ENCODE assay signal across 12 mouse cellular contexts in genomic region chr2:11218122-11218521, GRCm38 (mm10). TPM values are rescaled to one million over a fixed set of nuclear protein-coding genes. Genes with fewer than 3 reads are reported as not detected.
DNase-seq lines count a peak whose midpoint lies in the region; ATAC-seq and TF ChIP-seq lines count a peak whose summit lies in the region.
"Had no signal": no experiment of that assay in that cellular context is flagged by ENCODE, and none has a peak within 500 bp of the region (broad histone marks: within the 10 kb centered on the region; RNA-seq: fewer than 3 reads in every experiment).

No protein-coding gene starts in this region.

- no peak for ATAC-seq in kidney, postnatal 0 days (replicated peaks; ENCODE audit: low FRiP score, low read depth)
- ATAC-seq in kidney, embryonic 15.5 days (replicated peaks; ENCODE audit: low FRiP score), result no peak
- ATAC-seq in megakaryocyte progenitor cell, adult 5-6 weeks (replicated peaks; ENCODE audit: poor library complexity), result peak; percentile 79
- no peak for ATAC-seq in midbrain, postnatal 0 days (ENCODE audit: low FRiP score)
- ATAC-seq: forebrain, embryonic 15.5 days had no signal

- no peaks in the 10 kb centered on the region for H3K27me3 ChIP-seq in kidney, postnatal 0 days (ENCODE audit: insufficient read depth, low read length)
- no peaks in the 10 kb centered on the region for H3K27me3 ChIP-seq in kidney, embryonic 15.5 days
- no peaks in the 10 kb centered on the region for H3K27me3 ChIP-seq in MEL (ENCODE audit: control insufficient read depth in 1 of 2, insufficient read depth in 2 of 2, low read length in 2 of 2)
- no peaks in the 10 kb centered on the region for H3K27me3 ChIP-seq in midbrain, postnatal 0 days (ENCODE audit: insufficient read depth, low read length)
- H3K27me3 ChIP-seq: forebrain, embryonic 15.5 days; hindbrain, embryonic 15.5 days; limb, embryonic 15.5 days had no signal

- H3K27ac ChIP-seq in kidney, postnatal 0 days, result no peak overlapping the region
- no peak overlapping the region for H3K27ac ChIP-seq in kidney, embryonic 15.5 days
- H3K27ac ChIP-seq in MEL (ENCODE audit: control insufficient read depth, low read depth, low read length), result peak overlapping the region; percentile 36; the same call in 1 of the 2 replicates
- H3K27ac ChIP-seq in midbrain, postnatal 0 days (ENCODE audit: low read depth, low read length), result no peak overlapping the region
- H3K27ac ChIP-seq: forebrain, embryonic 15.5 days; hindbrain, embryonic 15.5 days; limb, embryonic 15.5 days had no signal

- no peaks in the 10 kb centered on the region for H3K4me1 ChIP-seq in kidney, postnatal 0 days (replicated peaks; ENCODE audit: insufficient read depth, low read length)
- H3K4me1 ChIP-seq in kidney, embryonic 15.5 days, result no peaks in the 10 kb centered on the region
- H3K4me1 ChIP-seq in MEL (ENCODE audit: control insufficient read depth in 1 of 2, insufficient read depth in 2 of 2, low read length in 2 of 2), result peaks cover 15 to 19% of the 10 kb centered on the region in 2 experiments
- H3K4me1 ChIP-seq in midbrain, postnatal 0 days (ENCODE audit: insufficient read depth, low read length), result no peaks in the 10 kb centered on the region
- H3K4me1 ChIP-seq: forebrain, embryonic 15.5 days; hindbrain, embryonic 15.5 days; limb, embryonic 15.5 days had no signal

- H3K9ac ChIP-seq in kidney, postnatal 0 days (ENCODE audit: low read depth, low read length), result no peak overlapping the region
- no peak overlapping the region for H3K9ac ChIP-seq in kidney, embryonic 15.5 days
- H3K9ac ChIP-seq in MEL (ENCODE audit: control insufficient read depth, low read depth, low read length, poor library complexity, severe bottlenecking), result no peak overlapping the region
- no peak overlapping the region for H3K9ac ChIP-seq in midbrain, postnatal 0 days (replicated peaks; ENCODE audit: low read length, poor library complexity, severe bottlenecking)
- H3K9ac ChIP-seq: forebrain, embryonic 15.5 days; hindbrain, embryonic 15.5 days; limb, embryonic 15.5 days had no signal

- no peaks in the 10 kb centered on the region for H3K9me3 ChIP-seq in kidney, postnatal 0 days (replicated peaks; ENCODE audit: low read length)
- no peaks in the 10 kb centered on the region for H3K9me3 ChIP-seq in kidney, embryonic 15.5 days (replicated peaks)
- H3K9me3 ChIP-seq in MEL (replicated peaks; ENCODE audit: insufficient read depth, low read length), result no peaks in the 10 kb centered on the region
- H3K9me3 ChIP-seq in midbrain, postnatal 0 days (ENCODE audit: low read length), result no peaks in the 10 kb centered on the region
- H3K9me3 ChIP-seq: forebrain, embryonic 15.5 days; hindbrain, embryonic 15.5 days; limb, embryonic 15.5 days had no signal

- H3K36me3 ChIP-seq in kidney, postnatal 0 days (ENCODE audit: insufficient read depth, low read length), result no peaks in the 10 kb centered on the region
- no peaks in the 10 kb centered on the region for H3K36me3 ChIP-seq in kidney, embryonic 15.5 days
- H3K36me3 ChIP-seq in MEL (ENCODE audit: control insufficient read depth in 1 of 2, insufficient read depth in 2 of 2, low read length in 2 of 2), result peaks cover 0 to 22% of the 10 kb centered on the region in 2 experiments; a peak in 2 of 4 replicates
- H3K36me3 ChIP-seq in midbrain, postnatal 0 days (ENCODE audit: insufficient read depth, low read length), result no peaks in the 10 kb centered on the region
- H3K36me3 ChIP-seq: forebrain, embryonic 15.5 days; hindbrain, embryonic 15.5 days; limb, embryonic 15.5 days had no signal

- TF ChIP-seq POLR2A in MEL (IDR thresholded peaks at IDR 0.05; ENCODE audit: control insufficient read depth in 1 of 2, insufficient read depth in 1 of 2, low read depth in 1 of 2, low read length in 2 of 2, poor library complexity in 1 of 2), result no peak; a peak in 1 of 4 replicates

- no peak overlapping the region for H3K4me2 ChIP-seq in kidney, postnatal 0 days (ENCODE audit: low read length)
- no peak overlapping the region for H3K4me2 ChIP-seq in kidney, embryonic 15.5 days
- H3K4me2 ChIP-seq in midbrain, postnatal 0 days (ENCODE audit: low read depth, low read length, poor library complexity, severe bottlenecking), result no peak overlapping the region
- H3K4me2 ChIP-seq: forebrain, embryonic 15.5 days; hindbrain, embryonic 15.5 days; limb, embryonic 15.5 days had no signal

- peak; percentile 25 for DNase-seq in kidney, postnatal 0 days (ENCODE audit: low spot score)
- peak; percentile 77 for DNase-seq in MEL (ENCODE audit: low read depth, low spot score)
- peak; percentile 13 to 49 for DNase-seq in kidney, postnatal 36 days
- no peak for DNase-seq in urinary bladder, postnatal 14 days (ENCODE audit: low spot score)
- no peak for DNase-seq in midbrain, postnatal 0 days (ENCODE audit: low spot score)
- DNase-seq in urinary bladder, adult 2 months (ENCODE audit: low spot score), result no peak
- DNase-seq: cerebellum, adult 11 months had no signal

- no peak overlapping the region for H3K4me3 ChIP-seq in kidney, postnatal 0 days (replicated peaks; ENCODE audit: low read depth, low read length)
- no peak overlapping the region for H3K4me3 ChIP-seq in kidney, embryonic 15.5 days (replicated peaks)
- H3K4me3 ChIP-seq in MEL (ENCODE audit: control insufficient read depth in 1 of 2, insufficient read depth in 1 of 2, low read depth in 2 of 2, low read length in 2 of 2), result no peak overlapping the region
- no peak overlapping the region for H3K4me3 ChIP-seq in midbrain, postnatal 0 days (ENCODE audit: low read depth, low read length)
- H3K4me3 ChIP-seq: forebrain, embryonic 15.5 days; hindbrain, embryonic 15.5 days; limb, embryonic 15.5 days had no signal

- 76% methylated on average over 5 of the region's 5 CpGs for WGBS in kidney, postnatal 0 days
- 79% methylated on average over 5 of the region's 5 CpGs for WGBS in kidney, embryonic 15.5 days
- 82% methylated on average over 5 of the region's 5 CpGs for WGBS in midbrain, postnatal 0 days

- peak; percentile 38 to 78; a peak in 3 of 4 replicates for TF ChIP-seq EP300 in MEL (IDR thresholded peaks at IDR 0.05; ENCODE audit: low read depth in 1 of 2, low read length in 2 of 2)

- no peak for TF ChIP-seq CTCF in kidney, postnatal 0 days (IDR thresholded peaks at IDR 0.05; ENCODE audit: low read depth)
- TF ChIP-seq CTCF in MEL (IDR thresholded peaks at IDR 0.05 in 2 of 3, conservative IDR thresholded peaks at IDR 0.05 in 1 of 3; ENCODE audit: control insufficient read depth in 1 of 3, insufficient read depth in 1 of 3, low read depth in 2 of 3, low read length in 3 of 3, poor library complexity in 1 of 3, severe bottlenecking in 1 of 3), result no peak
- no peak for TF ChIP-seq CTCF in midbrain, postnatal 0 days (IDR thresholded peaks at IDR 0.05)

- TF ChIP-seq RAD21 in MEL (IDR thresholded peaks at IDR 0.05; ENCODE audit: low read depth, low read length), result no peak

- no peaks in the 10 kb centered on the region for H3K79me2 ChIP-seq in MEL (ENCODE audit: control insufficient read depth, insufficient read depth, low read length, poor library complexity)

TF ChIP-seq in MEL, 35 proteins besides CTCF, POLR2A, EP300 and RAD21:
- TF ChIP-seq BHLHE40 (IDR thresholded peaks at IDR 0.05; ENCODE audit: borderline replicate concordance, low read depth, low read length), result peak; percentile 14; the same call in 1 of the 2 replicates
- TF ChIP-seq TCF12 (IDR thresholded peaks at IDR 0.05; ENCODE audit: low read depth, low read length), result 0 out of 2 replicates have a peak, but pooled peaks have one; percentile 4
- 0 out of 2 replicates have a peak, but pooled peaks have one; percentile 54 for TF ChIP-seq MYC (IDR thresholded peaks at IDR 0.05; ENCODE audit: low read depth, low read length)
- TF ChIP-seq ETS1 (IDR thresholded peaks at IDR 0.05; ENCODE audit: low read depth, low read length), result peak; percentile 79; the same call in 1 of the 2 replicates
- TF ChIP-seq TAL1 (IDR thresholded peaks at IDR 0.05; ENCODE audit: low read length), result no peak
- TF ChIP-seq ELF1 (IDR thresholded peaks at IDR 0.05; ENCODE audit: low read depth, low read length), result no peak
- TF ChIP-seq GATA1 (IDR thresholded peaks at IDR 0.05; ENCODE audit: low read depth, low read length), result peak; percentile 52; the same call in 1 of the 2 replicates
- 0 out of 2 replicates have a peak, but pooled peaks have one; percentile 38 for TF ChIP-seq MAX (IDR thresholded peaks at IDR 0.05; ENCODE audit: low read length)
- TF ChIP-seq SIN3A (IDR thresholded peaks at IDR 0.05; ENCODE audit: low read length), result peak; percentile 58
- 0 out of 2 replicates have a peak, but pooled peaks have one; percentile 20 for TF ChIP-seq TBP (IDR thresholded peaks at IDR 0.05; ENCODE audit: low read depth, low read length)
- TF ChIP-seq NRF1 (IDR thresholded peaks at IDR 0.05; ENCODE audit: insufficient read depth, low read depth, low read length, poor library complexity, severe bottlenecking), result no peak
- no peak for TF ChIP-seq ZC3H11A (IDR thresholded peaks at IDR 0.05; ENCODE audit: low read depth, low read length)
- TF ChIP-seq E2F4 (IDR thresholded peaks at IDR 0.05; ENCODE audit: borderline replicate concordance, low read depth, low read length), result no peak

RNA-seq across cellular contexts. Expression of gene Prkcq, which starts 46.2 kb away (rescaled TPM):
- polyA plus RNA-seq in kidney, postnatal 0 days (2015; fragmentation: Nextera tagmentation; extraction: Ambion mirVana), result 5.6 and 6.3 TPM in 2 replicates
- polyA plus RNA-seq in kidney, embryonic 15.5 days (2015; fragmentation: Nextera tagmentation; extraction: Ambion mirVana), result 3.4 and 4.3 TPM in 2 replicates
- total RNA-seq in MEL (2012; rRNA removed), result 0.07 and 0.12 TPM in 2 replicates
- under 1 TPM in 1 of 2 experiments, not detected in 1; 0.19 TPM for polyA plus RNA-seq in MEL (2012; ENCODE audit: insufficient read depth in 1 of 2, insufficient read length in 2 of 2, low read depth in 1 of 2, low replicate concordance in 2 of 2, missing spikeins in 1 of 2)
- total RNA-seq in megakaryocyte progenitor cell, adult 5-6 weeks (2015), result 0.34 and 4.0 TPM in 2 replicates
- 1.2 and 1.8 TPM in 2 replicates for total RNA-seq in megakaryocyte progenitor cell, adult 5-6 weeks (2017)
- 6.9 and 8.2 TPM in 2 replicates for total RNA-seq in midbrain, postnatal 0 days (2014; rRNA removed)
- 7.1 and 8.4 TPM in 2 replicates for polyA plus RNA-seq in midbrain, postnatal 0 days (2015; fragmentation: Nextera tagmentation; extraction: Ambion mirVana)
- polyA plus RNA-seq in urinary bladder, adult 2 months (2012; rRNA removed), result 5.4 and 5.7 TPM in 2 replicates

Comparison
In these comparisons a context has a peak if more than half of its experiments do, and no peak if none do; other contexts are left out.
1. DNase-seq: peak in kidney, postnatal 0 days (single experiment), MEL (single experiment) and kidney, postnatal 36 days (2 of 2); none in urinary bladder, postnatal 14 days (single experiment), midbrain, postnatal 0 days (single experiment) and urinary bladder, adult 2 months (single experiment).